Mouse (Mus musculus): ENCODE results near the gene Cacng2. TPM values are rescaled to one million over a fixed set of nuclear protein-coding genes. Genes with fewer than 3 reads are reported as not detected.

The Cacng2 gene
- 0.03 TPM in 1 of 2 replicates, not detected in the other for polyA plus RNA-seq (2015; fragmentation: Nextera tagmentation; extraction: Ambion mirVana)

DNA sequence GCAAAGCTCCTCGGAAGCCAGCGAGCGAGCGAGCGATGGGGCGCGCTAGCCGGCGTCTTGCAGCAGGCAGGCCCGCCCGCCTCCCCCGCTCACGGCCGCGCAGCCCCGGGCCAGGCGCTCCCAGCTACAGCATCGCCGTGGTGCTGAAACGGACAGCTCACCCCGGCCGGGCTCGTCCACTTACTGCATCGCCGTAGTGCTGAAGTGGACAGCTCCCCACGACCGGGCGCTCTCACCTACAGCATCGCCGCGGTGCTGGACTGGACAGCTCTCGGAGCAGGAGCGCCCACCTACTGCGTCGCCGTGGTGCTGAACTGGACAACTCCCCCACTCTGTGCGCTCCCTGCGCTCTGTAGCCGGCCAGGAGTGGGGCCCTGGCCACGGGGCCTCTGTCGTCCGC is at the start of gene Cacng2:
TSS of gene Cacng2 (minus strand) at position 325 of the 400 bp plus-strand sequence.
- Histone ChIP-seq H3K9me3 (replicated peaks) (no peaks in the 10 kb centered on the region), H3K4me3 (replicated peaks) (peak within 1 kb of the TSS; percentile 34), H3K27me3 (peaks cover 33% of the 10 kb centered on the region), H3K36me3 (no peaks in the 10 kb centered on the region), H3K4me2 (peak within 1 kb of the TSS; percentile 64), H3K27ac (no peak within 1 kb of the TSS), H3K9ac (no peak within 1 kb of the TSS), H3K4me1 (peaks cover 8% of the 10 kb centered on the region)
- ATAC-seq (replicated peaks; ENCODE audit: low FRiP score) = peak; percentile 98
- under 1% methylated on average over 42 of the region's 42 CpGs for WGBS

DNA sequence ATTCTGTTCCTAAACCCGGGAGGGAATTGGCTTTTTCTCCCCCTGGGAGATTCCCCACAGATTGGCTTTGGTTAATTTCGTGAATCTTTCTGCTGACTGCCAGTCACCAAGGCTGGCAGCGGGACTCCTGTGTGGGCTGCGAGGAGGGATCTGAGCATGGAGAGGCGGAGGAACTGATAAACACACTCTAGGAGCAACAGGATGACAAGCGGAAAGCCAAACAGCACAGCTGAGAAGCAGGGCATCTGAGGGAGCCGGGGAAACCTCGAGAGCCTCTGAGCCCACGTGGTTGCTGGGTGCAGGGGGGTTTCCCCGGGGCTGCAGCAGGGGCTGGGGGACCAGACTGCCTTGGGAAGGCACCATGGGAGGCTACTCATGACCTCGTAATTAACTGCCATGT is 49.7 kb upstream of the Cacng2 start:
- ATAC-seq (replicated peaks; ENCODE audit: low FRiP score) = no peak

DNA sequence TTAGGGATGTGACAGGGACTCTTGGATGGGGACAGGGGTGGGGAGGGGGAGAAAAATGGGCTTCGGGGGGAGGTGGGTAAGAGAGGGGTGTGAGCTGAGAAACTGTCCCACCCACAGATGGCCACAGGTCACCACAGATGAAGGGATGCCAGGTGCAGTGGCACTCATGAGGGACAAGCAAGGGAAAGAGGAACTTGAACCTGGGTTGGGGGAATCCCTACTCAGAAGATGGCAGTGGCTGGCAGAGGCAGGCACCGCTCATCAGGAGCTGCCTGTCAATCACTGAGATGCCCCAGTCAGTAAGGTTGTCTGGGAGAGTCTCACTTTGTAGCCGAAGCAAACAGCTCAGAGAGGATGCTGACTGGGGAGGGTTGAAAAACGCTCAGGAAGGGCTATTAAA is 45.5 kb upstream of the Cacng2 start:
- no peaks in the 10 kb centered on the region for H3K9me3 ChIP-seq (replicated peaks)
- no peaks in the 10 kb centered on the region for H3K27me3 ChIP-seq
- WGBS = 85% methylated on average over 4 of the region's 4 CpGs
- peaks cover 32% of the 10 kb centered on the region for H3K36me3 ChIP-seq
- ATAC-seq (replicated peaks; ENCODE audit: low FRiP score) = no peak
- H3K4me2 ChIP-seq = no peak overlapping the region
- no peak overlapping the region for H3K9ac ChIP-seq
- no peak overlapping the region for H3K27ac ChIP-seq
- no peaks in the 10 kb centered on the region for H3K4me1 ChIP-seq
- no peak overlapping the region for H3K4me3 ChIP-seq (replicated peaks)

More for the DNA sequence above, 49.7 kb upstream of the Cacng2 start:
- Histone ChIP-seq H3K9ac (no peak overlapping the region), H3K4me1 (peaks cover 13% of the 10 kb centered on the region), H3K9me3 (replicated peaks) (no peaks in the 10 kb centered on the region), H3K36me3 (peaks cover 15% of the 10 kb centered on the region; the same call in 1 of the 2 replicates), H3K4me2 (no peak overlapping the region), H3K27me3 (no peaks in the 10 kb centered on the region), H3K4me3 (replicated peaks) (no peak overlapping the region), H3K27ac (no peak overlapping the region)
- 83% methylated on average over 11 of the region's 11 CpGs for WGBS

DNA sequence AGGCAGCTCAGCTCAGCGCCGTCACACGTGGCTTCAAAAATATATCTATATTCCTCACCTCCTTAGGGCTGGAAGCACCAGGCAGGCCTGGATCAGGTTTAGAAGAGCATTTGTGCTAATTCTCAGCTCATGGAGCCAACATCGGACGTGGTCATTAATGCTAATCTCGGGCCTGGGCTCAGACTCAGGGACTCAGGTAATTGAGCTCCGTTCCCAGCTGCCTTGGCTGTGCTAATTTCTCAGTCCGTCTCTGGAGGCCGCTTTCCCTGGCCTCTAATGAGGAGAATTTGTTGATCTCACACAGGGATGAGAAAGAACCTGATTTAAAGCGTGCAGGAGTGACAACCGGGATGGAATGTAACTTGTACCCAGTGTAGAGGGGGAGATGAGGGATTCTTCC is 44.6 kb upstream of the Cacng2 start:
- H3K27me3 ChIP-seq = no peaks in the 10 kb centered on the region
- no peak overlapping the region for H3K9ac ChIP-seq
- no peak overlapping the region for H3K27ac ChIP-seq
- no peak for ATAC-seq (replicated peaks; ENCODE audit: low FRiP score)
- H3K36me3 ChIP-seq = peaks cover 32% of the 10 kb centered on the region
- no peaks in the 10 kb centered on the region for H3K9me3 ChIP-seq (replicated peaks)
- no peak overlapping the region for H3K4me2 ChIP-seq
- no peaks in the 10 kb centered on the region for H3K4me1 ChIP-seq
- WGBS = 87% methylated on average over 11 of the region's 11 CpGs
- H3K4me3 ChIP-seq (replicated peaks) = no peak overlapping the region

DNA sequence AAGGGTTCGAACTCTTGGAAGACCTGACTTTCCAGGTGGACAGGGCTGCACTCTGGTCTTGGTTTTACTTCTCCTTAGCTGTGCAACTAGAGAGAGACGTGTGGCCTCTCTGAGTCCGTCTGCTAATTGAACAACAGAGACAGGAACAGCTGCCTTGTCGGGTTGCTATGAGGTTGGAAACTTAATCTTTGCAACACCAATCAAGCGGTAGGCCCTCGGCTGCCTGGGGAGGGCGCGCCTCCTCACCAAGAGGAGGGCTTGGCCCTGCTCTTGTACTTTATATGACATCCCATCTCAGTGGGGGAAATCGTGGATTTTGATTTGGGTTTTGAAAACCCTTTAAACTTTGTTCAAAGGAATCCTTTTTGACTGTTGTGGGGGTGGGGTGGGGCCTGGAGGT is 42.1 kb upstream of the Cacng2 start:
- Histone ChIP-seq H3K27me3 (no peaks in the 10 kb centered on the region), H3K4me3 (replicated peaks) (no peak overlapping the region), H3K9ac (no peak overlapping the region), H3K9me3 (replicated peaks) (no peaks in the 10 kb centered on the region), H3K4me1 (no peaks in the 10 kb centered on the region), H3K36me3 (peaks cover 29% of the 10 kb centered on the region), H3K27ac (no peak overlapping the region), H3K4me2 (no peak overlapping the region)
- no peak for ATAC-seq (replicated peaks; ENCODE audit: low FRiP score)
- WGBS = 58% methylated on average over 9 of the region's 9 CpGs

DNA sequence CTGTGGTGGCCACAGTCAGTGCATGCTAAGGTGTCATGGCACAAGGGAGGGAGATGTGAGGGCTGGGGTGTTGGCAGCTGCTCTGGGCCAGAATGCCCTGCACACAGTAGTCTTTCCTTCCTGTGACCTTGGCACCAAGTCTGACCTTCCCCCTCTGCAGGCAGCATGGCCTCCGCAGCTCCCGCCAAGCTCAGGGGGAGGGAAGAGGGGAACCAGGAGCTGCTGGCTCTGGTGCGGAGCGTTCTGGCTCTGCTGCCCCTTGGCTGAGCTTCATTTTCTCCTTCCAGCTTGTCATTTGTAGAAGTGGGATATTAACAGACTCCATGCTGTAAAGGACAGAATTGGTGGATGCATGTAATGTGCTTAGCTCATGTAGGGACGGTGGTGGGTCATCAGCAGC is 38.5 kb upstream of the Cacng2 start:
- Histone ChIP-seq H3K4me3 (replicated peaks) (no peak overlapping the region), H3K27ac (no peak overlapping the region), H3K9ac (no peak overlapping the region), H3K4me1 (no peaks in the 10 kb centered on the region), H3K36me3 (peaks cover 7% of the 10 kb centered on the region; the same call in 1 of the 2 replicates), H3K4me2 (no peak overlapping the region), H3K9me3 (replicated peaks) (no peaks in the 10 kb centered on the region), H3K27me3 (no peaks in the 10 kb centered on the region)
- 88% methylated on average over 4 of the region's 5 CpGs for WGBS
- ATAC-seq (replicated peaks; ENCODE audit: low FRiP score) = no peak

DNA sequence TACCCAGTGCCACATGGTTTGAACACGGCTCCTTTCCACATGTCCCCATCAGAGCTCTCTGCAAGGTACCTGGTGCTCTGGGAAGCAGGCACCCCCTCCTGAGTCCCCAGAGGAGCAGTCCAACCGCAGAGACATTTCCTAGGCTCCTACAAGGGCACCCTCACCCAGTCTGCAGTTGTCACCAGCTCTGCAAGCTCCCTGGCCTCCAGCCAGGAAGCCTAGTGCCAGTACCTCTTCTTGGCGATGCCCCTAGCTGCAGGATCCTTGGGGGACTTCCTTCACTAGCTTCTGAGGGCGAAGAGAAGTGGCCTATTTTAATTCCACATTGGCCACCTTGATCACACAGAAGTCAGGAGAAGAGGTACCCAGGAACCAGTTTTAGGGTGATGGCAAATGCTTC is 38.0 kb upstream of the Cacng2 start:
- H3K27me3 ChIP-seq = no peaks in the 10 kb centered on the region
- H3K9me3 ChIP-seq (replicated peaks) = no peaks in the 10 kb centered on the region
- H3K4me3 ChIP-seq (replicated peaks) = no peak overlapping the region
- no peak overlapping the region for H3K9ac ChIP-seq
- H3K36me3 ChIP-seq = peaks cover 2% of the 10 kb centered on the region; the same call in 1 of the 2 replicates
- 80% methylated on average over 4 of the region's 4 CpGs for WGBS
- H3K4me1 ChIP-seq = no peaks in the 10 kb centered on the region
- H3K27ac ChIP-seq = no peak overlapping the region
- no peak overlapping the region for H3K4me2 ChIP-seq
- ATAC-seq (replicated peaks; ENCODE audit: low FRiP score) = no peak

DNA sequence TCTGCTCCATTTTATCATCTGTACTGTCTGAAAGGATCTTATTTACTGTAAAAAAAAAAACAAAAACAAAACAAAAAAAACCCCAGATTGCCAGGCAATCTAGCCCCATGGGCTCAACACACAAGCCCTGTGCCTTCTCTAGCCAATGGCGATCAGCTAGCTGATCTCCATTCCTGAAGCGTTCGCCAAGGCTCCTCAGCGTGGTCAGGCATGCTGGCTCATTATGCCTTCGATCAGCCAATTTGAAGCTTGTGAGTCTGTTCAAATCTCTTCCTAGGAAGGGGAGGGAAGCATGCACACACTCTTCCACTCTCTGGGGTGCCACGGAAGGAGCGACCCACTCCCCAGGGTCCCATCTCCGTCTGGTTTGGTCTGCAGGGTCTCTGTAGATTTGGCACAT is 37.5 kb upstream of the Cacng2 start:
- H3K27ac ChIP-seq = no peak overlapping the region
- H3K4me1 ChIP-seq = no peaks in the 10 kb centered on the region
- no peaks in the 10 kb centered on the region for H3K9me3 ChIP-seq (replicated peaks)
- H3K4me2 ChIP-seq = no peak overlapping the region
- WGBS = 83% methylated on average over 8 of the region's 8 CpGs
- H3K36me3 ChIP-seq = no peaks in the 10 kb centered on the region
- no peak overlapping the region for H3K9ac ChIP-seq
- H3K27me3 ChIP-seq = no peaks in the 10 kb centered on the region
- no peak overlapping the region for H3K4me3 ChIP-seq (replicated peaks)
- no peak for ATAC-seq (replicated peaks; ENCODE audit: low FRiP score)

DNA sequence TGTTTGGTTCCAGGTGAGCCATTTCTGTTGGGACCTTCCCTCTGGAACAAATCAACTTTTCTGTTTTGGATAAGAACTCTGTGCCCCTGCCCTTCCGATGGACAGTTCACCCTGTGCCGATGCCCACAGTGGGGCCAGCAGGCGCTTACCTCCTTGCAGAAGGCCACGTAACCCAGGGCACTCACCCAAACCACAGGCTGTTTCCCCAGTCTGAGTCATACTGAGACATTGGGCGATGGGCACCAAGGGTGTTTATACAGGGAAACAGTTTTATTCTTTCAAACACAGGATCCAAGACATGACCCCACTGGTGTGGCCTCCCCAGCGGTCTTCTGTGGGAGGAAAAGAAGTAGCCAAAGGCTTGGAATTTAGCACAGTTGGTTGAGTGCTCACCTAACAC is 35.6 kb upstream of the Cacng2 start:
- WGBS = 85% methylated on average over 6 of the region's 6 CpGs
- no peak for ATAC-seq (replicated peaks; ENCODE audit: low FRiP score)
- no peaks in the 10 kb centered on the region for H3K9me3 ChIP-seq (replicated peaks)

DNA sequence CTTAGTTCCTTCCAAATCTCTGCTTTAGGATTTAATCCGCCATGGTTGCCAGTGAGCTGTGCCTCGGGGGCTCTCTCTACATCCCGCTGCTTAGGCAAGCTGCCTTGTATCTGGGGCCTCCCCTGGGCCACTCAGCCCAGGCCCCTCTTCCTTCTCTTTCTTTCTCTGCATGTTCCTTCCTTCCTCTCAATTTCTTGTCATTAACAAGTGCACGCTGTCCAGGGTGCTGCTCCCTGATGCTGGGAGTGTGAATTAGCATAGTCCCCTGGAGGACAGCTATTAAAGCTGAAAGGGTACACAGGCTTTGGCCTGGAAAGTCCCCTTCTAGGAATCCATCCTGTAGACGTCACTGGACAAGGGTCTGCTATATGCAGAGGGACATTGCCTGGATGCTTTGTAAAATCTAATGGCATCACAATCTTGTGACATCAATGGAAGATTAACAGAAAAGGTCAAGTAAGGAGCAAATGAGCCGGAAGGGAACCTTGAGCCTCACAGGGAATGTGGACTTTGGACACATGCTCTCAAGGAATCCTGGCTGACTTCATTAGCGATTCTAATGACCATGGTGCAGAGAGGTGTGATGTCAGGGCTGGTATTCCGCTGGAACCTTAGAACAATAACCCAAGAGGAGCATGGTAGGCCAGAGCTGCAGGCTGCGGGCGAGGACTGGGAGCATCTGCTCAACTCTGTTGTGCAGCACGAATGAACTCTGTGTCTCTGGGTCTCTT is 33.4 kb upstream of the Cacng2 start:
- H3K9me3 ChIP-seq (replicated peaks) = no peaks in the 10 kb centered on the region
- no peaks in the 10 kb centered on the region for H3K4me1 ChIP-seq
- ATAC-seq (replicated peaks; ENCODE audit: low FRiP score) = no peak
- no peaks in the 10 kb centered on the region for H3K27me3 ChIP-seq
- WGBS = 55% methylated on average over 11 of the region's 11 CpGs
- H3K9ac ChIP-seq = no peak overlapping the region
- no peaks in the 10 kb centered on the region for H3K36me3 ChIP-seq
- no peak overlapping the region for H3K4me2 ChIP-seq
- H3K4me3 ChIP-seq (replicated peaks) = no peak overlapping the region
- H3K27ac ChIP-seq = no peak overlapping the region

More for the DNA sequence above, 35.6 kb upstream of the Cacng2 start:
- no peak overlapping the region for H3K27ac ChIP-seq
- no peaks in the 10 kb centered on the region for H3K27me3 ChIP-seq
- H3K4me1 ChIP-seq = no peaks in the 10 kb centered on the region
- no peak overlapping the region for H3K4me3 ChIP-seq (replicated peaks)
- H3K9ac ChIP-seq = no peak overlapping the region
- no peak overlapping the region for H3K4me2 ChIP-seq
- no peaks in the 10 kb centered on the region for H3K36me3 ChIP-seq

DNA sequence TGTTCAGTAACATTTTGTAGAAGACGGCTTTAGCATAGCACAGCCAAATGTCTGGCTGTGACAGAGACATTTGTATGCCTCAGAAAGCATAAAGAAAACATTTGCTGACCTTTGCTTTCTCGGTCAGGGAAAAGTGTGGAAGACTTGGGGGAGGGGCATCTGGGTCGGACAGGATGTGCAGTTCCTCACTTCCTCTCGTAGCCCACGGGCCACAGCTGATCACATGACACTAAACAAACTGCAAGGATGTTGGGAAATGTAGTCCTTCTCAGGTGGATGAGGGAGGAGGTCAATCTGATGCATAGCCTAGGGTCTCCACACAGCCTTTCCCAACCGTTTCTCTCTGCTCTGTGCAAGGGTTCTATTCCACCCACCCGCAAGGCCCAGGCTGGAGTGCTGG is 28.7 kb upstream of the Cacng2 start:
- Histone ChIP-seq H3K36me3 (no peaks in the 10 kb centered on the region), H3K9ac (no peak overlapping the region), H3K4me3 (replicated peaks) (no peak overlapping the region), H3K9me3 (replicated peaks) (no peaks in the 10 kb centered on the region), H3K4me2 (no peak overlapping the region), H3K27me3 (no peaks in the 10 kb centered on the region), H3K4me1 (no peaks in the 10 kb centered on the region), H3K27ac (no peak overlapping the region)
- WGBS = 73% methylated on average over 7 of the region's 7 CpGs
- ATAC-seq (replicated peaks; ENCODE audit: low FRiP score) = no peak

DNA sequence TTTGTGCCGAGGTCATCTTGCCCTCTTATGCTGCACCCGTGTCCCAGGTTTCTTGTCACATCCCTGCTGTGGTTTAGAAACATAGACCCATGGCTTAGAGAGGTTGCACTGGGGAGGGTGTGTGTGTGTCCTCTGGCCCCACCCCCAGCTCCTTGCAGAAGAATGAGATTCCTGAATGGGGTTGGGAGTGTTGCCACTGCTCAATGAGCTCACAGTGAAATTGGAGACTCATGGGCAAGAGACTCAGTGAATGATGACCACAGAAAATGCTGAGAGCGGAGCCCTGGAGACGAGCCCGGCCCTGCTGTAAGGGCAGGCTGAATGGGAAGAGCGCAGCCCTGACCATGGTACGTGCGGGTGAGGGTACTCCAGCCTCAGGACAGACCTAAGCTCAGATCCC is 20.4 kb upstream of the Cacng2 start:
- Histone ChIP-seq H3K9me3 (replicated peaks) (no peaks in the 10 kb centered on the region), H3K4me3 (replicated peaks) (no peak overlapping the region), H3K27ac (no peak overlapping the region), H3K27me3 (no peaks in the 10 kb centered on the region), H3K4me1 (no peaks in the 10 kb centered on the region), H3K9ac (no peak overlapping the region), H3K4me2 (no peak overlapping the region), H3K36me3 (no peaks in the 10 kb centered on the region)
- no peak for ATAC-seq (replicated peaks; ENCODE audit: low FRiP score)
- 49% methylated on average over 8 of the region's 8 CpGs for WGBS

DNA sequence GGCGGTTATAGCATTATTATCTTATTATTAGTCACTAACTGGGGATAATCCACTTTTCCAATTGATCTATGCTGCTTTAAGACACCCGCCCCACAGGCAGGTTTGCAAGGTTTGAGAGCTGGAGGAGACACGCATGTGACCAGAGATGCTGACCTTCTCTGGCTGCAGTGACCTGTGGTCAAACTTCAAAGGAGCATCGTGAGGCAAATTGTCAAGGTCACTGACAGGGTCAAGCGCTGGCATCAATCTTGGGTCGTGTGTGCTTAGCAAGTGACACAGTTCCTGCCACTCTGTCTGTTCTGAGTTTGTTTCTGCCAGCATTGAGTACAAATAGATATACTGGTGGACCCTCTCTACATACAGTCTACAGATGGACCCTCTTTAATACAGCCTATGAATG is 14.8 kb upstream of the Cacng2 start:
- no peaks in the 10 kb centered on the region for H3K4me1 ChIP-seq
- 27% methylated on average over 6 of the region's 6 CpGs for WGBS
- no peaks in the 10 kb centered on the region for H3K36me3 ChIP-seq
- ATAC-seq (replicated peaks; ENCODE audit: low FRiP score) = no peak
- H3K27me3 ChIP-seq = no peaks in the 10 kb centered on the region
- H3K4me3 ChIP-seq (replicated peaks) = no peak overlapping the region
- H3K9me3 ChIP-seq (replicated peaks) = no peaks in the 10 kb centered on the region
- H3K27ac ChIP-seq = no peak overlapping the region
- no peak overlapping the region for H3K4me2 ChIP-seq
- no peak overlapping the region for H3K9ac ChIP-seq
